Mouse (Mus musculus) stomach, postnatal 0 days (tissue): ENCODE results near the gene Grb14.

Source experiments
- CTCF ChIP-seq: IDR thresholded peaks from 2 replicates; pipeline ENCODE4 v1.5.1; 2016; ENCODE audit warnings: antibody characterized with exemption, low read depth, mild to moderate bottlenecking, moderate library complexity
- EP300 ChIP-seq: optimal IDR thresholded peaks from 2 replicates; pipeline ENCODE3; 2016; ENCODE audit warnings: antibody characterized with exemption

DNA sequence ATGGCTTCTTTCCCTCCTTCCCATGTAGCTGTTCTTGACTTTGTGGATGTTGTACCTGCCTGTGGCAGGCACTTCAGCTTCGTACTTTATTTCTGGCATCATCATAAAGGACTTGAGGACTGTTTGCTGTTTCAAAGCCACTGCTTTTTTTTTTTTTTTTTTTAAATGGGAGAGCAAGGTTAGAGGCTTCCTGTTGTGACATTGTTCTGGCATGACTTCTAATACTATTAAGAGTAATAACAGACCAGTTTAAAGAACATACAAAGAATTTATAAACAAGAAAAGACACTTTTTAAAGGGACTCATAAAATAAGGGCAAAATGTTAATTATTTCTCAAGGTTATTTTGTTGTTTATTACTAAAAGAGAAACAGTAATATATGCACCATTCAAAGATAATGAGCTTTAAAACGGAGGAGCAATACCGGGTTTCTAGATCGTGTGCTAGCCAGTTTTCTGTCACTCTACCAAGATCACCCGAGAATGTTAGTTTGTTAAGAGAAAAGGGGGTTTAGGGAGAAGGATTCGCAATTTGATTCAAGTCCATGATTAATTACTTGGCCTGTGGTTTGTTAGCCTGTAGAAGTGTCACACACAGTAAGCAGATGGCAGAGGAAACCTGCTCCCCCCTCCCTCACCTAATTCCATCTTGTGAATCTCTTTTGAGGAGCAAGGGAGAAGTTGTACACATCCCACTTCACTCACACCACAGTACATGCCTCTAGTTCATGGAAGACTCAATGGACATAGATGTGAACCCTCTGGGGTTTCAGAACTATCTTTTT lies 23.6 kb upstream of the Grb14 start:
- TF ChIP-seq CTCF, result no peak
- no peak for TF ChIP-seq EP300
